Mouse (Mus musculus): ENCODE results near the gene Casd1.

GRCm38 (mm10) chr6:4610216-4610896 lies 9.7 kb downstream of the Casd1 start:
- no peak for TF ChIP-seq EP300 (optimal IDR thresholded peaks at IDR 0.05)
- no peak for TF ChIP-seq CTCF (IDR thresholded peaks at IDR 0.05; ENCODE audit: low read depth)
